Mouse (Mus musculus) A20 (cell line): ENCODE measurements around the gene Fbxw21.

ENCODE experiments used
- DNase-seq: peaks from one replicate; pipeline ENCODE4 v3.0.0-alpha.2; 2011; ENCODE audit warnings: low read depth, low spot score

Gene Fbxw21

GRCm38 (mm10) chr9:109111591-109111990 lies 50.2 kb downstream of the Fbxw21 start:
- DNase-seq = no peak

GRCm38 (mm10) chr9:109111101-109111500 lies 50.7 kb downstream of the Fbxw21 start:
- no peak for DNase-seq

- no peak for DNase-seq
Observed at GRCm38 (mm10) chr9:109110240-109110639, 51.6 kb downstream of the Fbxw21 start.

- no peak for DNase-seq
Observed at GRCm38 (mm10) chr9:109107341-109107740, 54.5 kb downstream of the Fbxw21 start.

GRCm38 (mm10) chr9:109105648-109106047 lies 56.2 kb downstream of the Fbxw21 start:
- DNase-seq = no peak

- DNase-seq = no peak
Observed at GRCm38 (mm10) chr9:109105011-109105410, 56.8 kb downstream of the Fbxw21 start.

GRCm38 (mm10) chr9:109104083-109104482 lies 57.8 kb downstream of the Fbxw21 start:
- no peak for DNase-seq

- no peak for DNase-seq
Observed at GRCm38 (mm10) chr9:109103250-109103649, 58.6 kb downstream of the Fbxw21 start.

- DNase-seq = no peak
Observed at GRCm38 (mm10) chr9:109102541-109102940, 59.3 kb downstream of the Fbxw21 start.

- no peak for DNase-seq
Observed at GRCm38 (mm10) chr9:109101933-109102445, 59.9 kb downstream of the Fbxw21 start.

- peak; percentile 15 for DNase-seq
Observed at GRCm38 (mm10) chr9:109100307-109100928, 61.4 kb downstream of the Fbxw21 start.

GRCm38 (mm10) chr9:109098969-109099368 lies 62.9 kb downstream of the Fbxw21 start:
- no peak for DNase-seq

- no peak for DNase-seq
Observed at GRCm38 (mm10) chr9:109098366-109098765, 63.5 kb downstream of the Fbxw21 start.

GRCm38 (mm10) chr9:109097831-109098230 lies 64.0 kb downstream of the Fbxw21 start:
- no peak for DNase-seq

GRCm38 (mm10) chr9:109097291-109097690 lies 64.5 kb downstream of the Fbxw21 start:
- no peak for DNase-seq

GRCm38 (mm10) chr9:109096856-109097255 lies 65.0 kb downstream of the Fbxw21 start:
- DNase-seq = no peak

GRCm38 (mm10) chr9:109096251-109096661 lies 65.6 kb downstream of the Fbxw21 start:
- no peak for DNase-seq

GRCm38 (mm10) chr9:109095137-109095982 lies 66.5 kb downstream of the Fbxw21 start, which contains the start of gene Plxnb1:
TSS of gene Plxnb1 (plus strand) at chr9:109095389.
- DNase-seq = peak; percentile 55

- no peak for DNase-seq
Observed at GRCm38 (mm10) chr9:109094553-109095136, 67.2 kb downstream of the Fbxw21 start.

GRCm38 (mm10) chr9:109093786-109094552 lies 67.9 kb downstream of the Fbxw21 start:
- DNase-seq = no peak

GRCm38 (mm10) chr9:109092799-109093198 lies 69.0 kb downstream of the Fbxw21 start:
- no peak for DNase-seq
